Mouse (Mus musculus) ES-E14 (cell line): ENCODE measurements around the gene Arglu1. TPM values are rescaled to one million over a fixed set of nuclear protein-coding genes. Genes with fewer than 3 reads are reported as not detected.

ENCODE experiments used
- DNase-seq: peaks from one replicate; pipeline ENCODE4 v3.0.0-alpha.2; 2013; ENCODE audit warnings: low read depth, low spot score
- H3K27ac ChIP-seq: 2 replicates; pipeline ENCODE4 v1.5.1; 2012; ENCODE audit warnings: low read depth, mild to moderate bottlenecking, low read length, moderate library complexity, mixed read lengths; ENCODE audit not compliant: poor library complexity, insufficient read depth, severe bottlenecking
- H3K36me3 ChIP-seq: 2 replicates; pipeline ENCODE4 v1.6.1; 2012; ENCODE audit warnings: mild to moderate bottlenecking, low read length, moderate library complexity, mixed read lengths; ENCODE audit not compliant: control insufficient read depth, poor library complexity, insufficient read depth, severe bottlenecking
- H3K4me1 ChIP-seq, 2 experiments: fragments of 150-350 bp in 1 of 2; sonication (generic) in 1 of 2; 2 replicates each; pipeline ENCODE4 v1.6.1; 2012; ENCODE audit warnings: low read length in 2 of 2, mild to moderate bottlenecking in 1 of 2, mixed read lengths in 1 of 2; ENCODE audit not compliant: control insufficient read depth in 2 of 2, insufficient read depth in 2 of 2, poor library complexity in 1 of 2
- H3K4me3 ChIP-seq, 2 experiments: fragments of 150-350 bp in 1 of 2; sonication (generic) in 1 of 2; 2 replicates each; pipeline ENCODE4 v1.5.1; 2012; ENCODE audit warnings: low read length in 2 of 2, low read depth in 1 of 2, mild to moderate bottlenecking in 1 of 2, mixed read lengths in 1 of 2; ENCODE audit not compliant: insufficient read depth in 1 of 2, poor library complexity in 1 of 2, severe bottlenecking in 1 of 2
- H3K9ac ChIP-seq: 2 replicates; pipeline ENCODE4 v1.6.1; 2012; ENCODE audit warnings: low read depth, mild to moderate bottlenecking, low read length, mixed read lengths; ENCODE audit not compliant: poor library complexity, insufficient read depth, severe bottlenecking
- H3K9me3 ChIP-seq: fragments of 150-350 bp; sonication (generic); 2 replicates; pipeline ENCODE4 v1.6.1; 2012; ENCODE audit warnings: low read depth, mild to moderate bottlenecking, low read length; ENCODE audit not compliant: control insufficient read depth, insufficient read depth
- CHD2 ChIP-seq: IDR thresholded peaks from 2 replicates; pipeline ENCODE4 v1.6.1; 2014; ENCODE audit warnings: mild to moderate bottlenecking, low read depth, low read length, inconsistent platforms
- HCFC1 ChIP-seq: IDR thresholded peaks from 2 replicates; pipeline ENCODE4 v1.6.1; 2012; ENCODE audit warnings: low read length, inconsistent platforms, borderline replicate concordance; ENCODE audit not compliant: insufficient read depth
- MAFK ChIP-seq: IDR thresholded peaks from 2 replicates; pipeline ENCODE4 v1.6.1; 2014; ENCODE audit warnings: mild to moderate bottlenecking, low read depth, low read length, inconsistent platforms; ENCODE audit not compliant: insufficient read depth
- ZC3H11A ChIP-seq: IDR thresholded peaks from 2 replicates; pipeline ENCODE4 v1.6.1; 2012; ENCODE audit warnings: low read depth, mild to moderate bottlenecking, inconsistent platforms, low read length, borderline replicate concordance
- ZNF384 ChIP-seq: IDR thresholded peaks from 2 replicates; pipeline ENCODE4 v1.6.1; 2012; ENCODE audit warnings: low read depth, low read length, inconsistent platforms
- in situ Hi-C, 2 experiments: fragments of 600-800 bp; cut with MboI; formaldehyde crosslinking; loops; one replicate each; pipeline ENCODE4 v1.15.1; 2025; ENCODE audit warnings: low sequenced_read_pairs in 2 of 2, inconsistent platforms in 1 of 2; ENCODE audit not compliant: unreplicated experiment in 2 of 2
- total RNA-seq: library from RNA; depleted of rRNA; stranded (reverse); fragments of 300-350 nt; gene quantifications from 2 replicates; pipeline ENCODE4 v1.2.3, GENCODE M21; 2012

The Arglu1 gene
- total RNA-seq, 1 experiment = 75.9 TPM

DNA sequence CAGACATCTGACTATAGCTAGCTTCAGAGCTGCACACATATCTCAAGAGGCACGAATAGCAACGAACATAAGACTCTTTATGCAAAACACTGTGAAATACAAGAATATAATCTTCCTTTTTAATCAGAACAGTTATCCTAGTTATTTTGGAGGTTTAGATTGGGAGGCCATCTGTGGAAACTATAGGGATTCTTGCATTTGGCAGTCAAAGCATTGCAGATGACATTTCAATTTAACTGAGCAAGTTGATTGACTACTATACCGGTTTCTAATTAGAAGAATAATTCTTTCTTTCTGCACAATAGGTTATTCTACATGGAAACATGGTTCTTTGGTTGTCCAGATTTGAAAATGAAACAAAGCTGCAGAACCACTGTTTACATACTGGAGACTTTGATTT is 67.8 kb downstream of the Arglu1 start:
- in situ Hi-C loops = no loop called here
- peaks cover 3% of the 10 kb centered on the region; the same call in 1 of the 2 replicates for H3K36me3 ChIP-seq
- DNase-seq = no peak
- no peak overlapping the region for H3K9ac ChIP-seq
- no peak for TF ChIP-seq ZNF384
- no peak for TF ChIP-seq CHD2
- no peak for TF ChIP-seq ZC3H11A
- TF ChIP-seq HCFC1 = no peak
- TF ChIP-seq MAFK = no peak
- no peak overlapping the region for H3K27ac ChIP-seq
- peaks cover 2 to 17% of the 10 kb centered on the region in 2 experiments; a peak in 2 of 4 replicates for H3K4me1 ChIP-seq
- H3K9me3 ChIP-seq = no peaks in the 10 kb centered on the region
- H3K4me3 ChIP-seq = no peak overlapping the region

DNA sequence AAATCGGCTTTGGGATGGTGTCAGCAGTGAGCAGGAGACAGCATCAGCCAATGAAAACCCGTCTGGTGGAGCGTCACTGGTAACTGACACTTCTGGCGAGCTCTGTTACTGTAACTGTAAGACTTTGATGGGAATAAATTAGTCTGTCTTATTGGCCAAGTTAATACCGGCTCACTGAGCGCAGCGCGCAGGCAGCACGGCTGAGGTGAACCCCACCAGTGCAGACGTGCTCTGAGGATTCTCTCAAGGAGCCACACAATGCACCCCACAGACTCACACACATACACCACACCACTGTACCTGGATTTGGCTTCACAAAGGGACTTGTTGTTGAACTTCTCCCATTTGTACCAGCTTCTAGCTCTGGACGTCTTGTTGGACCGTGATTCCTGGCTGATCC is 68.3 kb downstream of the Arglu1 start:
- in situ Hi-C loops = no loop called here
- H3K4me1 ChIP-seq = peaks cover 2 to 17% of the 10 kb centered on the region in 2 experiments; a peak in 2 of 4 replicates
- no peaks in the 10 kb centered on the region for H3K9me3 ChIP-seq
- DNase-seq = no peak
- TF ChIP-seq MAFK (no peak), ZC3H11A (no peak), ZNF384 (no peak), HCFC1 (no peak), CHD2 (no peak)
- no peak overlapping the region for H3K9ac ChIP-seq
- no peak overlapping the region for H3K4me3 ChIP-seq
- H3K36me3 ChIP-seq = peaks cover 3% of the 10 kb centered on the region; the same call in 1 of the 2 replicates
- H3K27ac ChIP-seq = no peak overlapping the region

- Histone ChIP-seq H3K36me3 (peaks cover 3% of the 10 kb centered on the region; the same call in 1 of the 2 replicates), H3K9me3 (no peaks in the 10 kb centered on the region), H3K4me3 (0 out of 4 replicates have a peak overlapping the region, but pooled peaks of 1 of the 2 experiments have one; percentile 40), H3K9ac (no peak overlapping the region), H3K27ac (no peak overlapping the region), H3K4me1 (peaks cover 2 to 17% of the 10 kb centered on the region in 2 experiments; a peak in 2 of 4 replicates)
- in situ Hi-C loops = no loop called here
- no peak for DNase-seq
- TF ChIP-seq ZNF384 (no peak), MAFK (no peak), ZC3H11A (no peak), HCFC1 (no peak), CHD2 (no peak)
Measured at GRCm38 (mm10) chr8:8621236-8621917, 68.9 kb downstream of the Arglu1 start.

GRCm38 (mm10) chr8:8620536-8620935 is 69.8 kb downstream of the Arglu1 start:
- in situ Hi-C loops = no loop called here
- no peak overlapping the region for H3K27ac ChIP-seq
- H3K9me3 ChIP-seq = no peaks in the 10 kb centered on the region
- H3K36me3 ChIP-seq = peaks cover 3% of the 10 kb centered on the region; the same call in 1 of the 2 replicates
- H3K4me3 ChIP-seq = peak overlapping the region; percentile 40 to 42; a peak in 3 of 4 replicates
- H3K4me1 ChIP-seq = peaks cover 2 to 14% of the 10 kb centered on the region in 2 experiments; a peak in 2 of 4 replicates
- no peak for DNase-seq
- TF ChIP-seq CHD2 (no peak), ZC3H11A (no peak), ZNF384 (no peak), HCFC1 (no peak), MAFK (no peak)
- H3K9ac ChIP-seq = peak overlapping the region; percentile 27; the same call in 1 of the 2 replicates
